Mouse (Mus musculus): ENCODE data around the gene Gng12.

Gene Gng12

GRCm38 (mm10) chr6:67050063-67050462 lies 153.9 kb downstream of the Gng12 start:
- DNase-seq (ENCODE audit: low spot score in 2 of 2), result no peak

- no peak for DNase-seq (ENCODE audit: low spot score in 2 of 2)
Observed at GRCm38 (mm10) chr6:67056108-67056888, 160.1 kb downstream of the Gng12 start.

GRCm38 (mm10) chr6:67056889-67057564 lies 160.8 kb downstream of the Gng12 start:
- DNase-seq (ENCODE audit: low spot score in 2 of 2), result no peak

GRCm38 (mm10) chr6:67057574-67057973 lies 161.4 kb downstream of the Gng12 start:
- DNase-seq (ENCODE audit: low spot score in 2 of 2), result no peak

- DNase-seq (ENCODE audit: low spot score in 2 of 2), result no peak
Observed at GRCm38 (mm10) chr6:67057991-67058696, 161.9 kb downstream of the Gng12 start.

- DNase-seq (ENCODE audit: low spot score in 2 of 2), result no peak
Observed at GRCm38 (mm10) chr6:67060057-67060456, 163.9 kb downstream of the Gng12 start.

- DNase-seq (ENCODE audit: low spot score in 2 of 2), result peak; percentile 26 to 28
Observed at GRCm38 (mm10) chr6:67069219-67069762, 173.1 kb downstream of the Gng12 start.

- DNase-seq (ENCODE audit: low spot score in 2 of 2), result peak in 1 of 2 experiments; percentile 24
Observed at GRCm38 (mm10) chr6:67069800-67070315, 173.7 kb downstream of the Gng12 start.

All from heart, adult 9 months (tissue).